Mouse (Mus musculus): ENCODE measurements at regions not wholly inside any gene's neighbourhood (a gene's known extent, or its start where the extent isn't known, plus 50 kb on each side); places are given as distances from the start of the nearest gene placed in this dataset.

- TF ChIP-seq CTCF (IDR thresholded peaks at IDR 0.05; ENCODE audit: low read depth) (no peak), EP300 (optimal IDR thresholded peaks at IDR 0.05) (no peak)
Observed at GRCm38 (mm10) chr2:19752753-19753152, 95.2 kb downstream of the Otud1 start.

Data from stomach, postnatal 0 days (tissue).